Mouse (Mus musculus) CH12.LX (cell line): ENCODE results near the gene Macf1. TPM values are rescaled to one million over a fixed set of nuclear protein-coding genes. Genes with fewer than 3 reads are reported as not detected.

ENCODE experiments used
- DNase-seq: peaks from one replicate; pipeline ENCODE4 v3.0.0-alpha.2; 2013; ENCODE audit errors: extremely low read depth
- H3K27ac ChIP-seq: 2 replicates; pipeline ENCODE4 v1.5.1; 2012; ENCODE audit warnings: low read depth, mild to moderate bottlenecking, control low read depth, moderate library complexity; ENCODE audit not compliant: insufficient read depth
- H3K27me3 ChIP-seq: replicated peaks from 2 replicates; pipeline ENCODE3; 2012; ENCODE audit warnings: inconsistent platforms
- H3K36me3 ChIP-seq, 2 experiments: replicated peaks in 1 of 2; 2 replicates each; pipeline versions ENCODE3 to v1.6.1; 2012; ENCODE audit warnings: inconsistent platforms in 1 of 2, low read length in 1 of 2, mild to moderate bottlenecking in 1 of 2, mixed read lengths in 1 of 2, moderate library complexity in 1 of 2; ENCODE audit not compliant: control insufficient read depth in 1 of 2, insufficient read depth in 1 of 2
- H3K4me1 ChIP-seq, 2 experiments: 2 replicates each; pipeline ENCODE4 v1.6.1; 2012; ENCODE audit warnings: inconsistent platforms in 1 of 2, moderate library complexity in 1 of 2; ENCODE audit not compliant: insufficient read depth in 2 of 2, control insufficient read depth in 1 of 2
- H3K4me2 ChIP-seq: 2 replicates; pipeline ENCODE4 v1.6.1; 2012; ENCODE audit warnings: low read depth, mild to moderate bottlenecking, control low read depth; ENCODE audit not compliant: poor library complexity, insufficient read depth, severe bottlenecking
- H3K4me3 ChIP-seq, 3 experiments: fragments of 150-350 bp in 1 of 3; sonication (generic) in 1 of 3; replicated peaks in 1 of 3; 2 replicates each; pipeline versions ENCODE3 to v1.5.1; 2011 to 2012; ENCODE audit warnings: low read depth in 2 of 3, low read length in 2 of 3, mild to moderate bottlenecking in 2 of 3, moderate library complexity in 2 of 3, control low read depth in 1 of 3, improper control_type of control experiment in 1 of 3, inconsistent platforms in 1 of 3, mixed read lengths in 1 of 3; ENCODE audit not compliant: poor library complexity in 1 of 3
- H3K79me2 ChIP-seq: replicated peaks from 2 replicates; pipeline ENCODE4 v1.6.1; 2012; ENCODE audit warnings: mild to moderate bottlenecking, moderate library complexity; ENCODE audit not compliant: control insufficient read depth, poor library complexity, insufficient read depth, severe bottlenecking; ENCODE audit errors: extremely low read depth
- H3K9ac ChIP-seq: 2 replicates; pipeline ENCODE4 v1.6.1; 2012; ENCODE audit warnings: low read depth, mild to moderate bottlenecking, control low read depth, moderate library complexity; ENCODE audit not compliant: insufficient read depth
- H3K9me3 ChIP-seq: replicated peaks from 2 replicates; pipeline ENCODE3; 2012; ENCODE audit warnings: low read length, inconsistent platforms, mixed read lengths
- BHLHE40 ChIP-seq: IDR thresholded peaks from 2 replicates; pipeline ENCODE4 v1.6.1; 2011; ENCODE audit warnings: mild to moderate bottlenecking, low read depth, low read length, improper control_type of control experiment
- CHD1 ChIP-seq: IDR thresholded peaks from 2 replicates; pipeline ENCODE4 v1.6.1; 2012; ENCODE audit warnings: low read depth, low read length, improper control_type of control experiment, inconsistent platforms
- CHD2 ChIP-seq: IDR thresholded peaks from 2 replicates; pipeline ENCODE4 v1.6.1; 2011; ENCODE audit warnings: low read length, improper control_type of control experiment
- CTCF ChIP-seq, 2 experiments: IDR thresholded peaks in 1 of 2; conservative IDR thresholded peaks in 1 of 2; 2 replicates each; pipeline ENCODE4 v1.5.1; 2011 to 2012; ENCODE audit warnings: low read depth in 2 of 2, low read length in 2 of 2, improper control_type of control experiment in 1 of 2, inconsistent platforms in 1 of 2, mild to moderate bottlenecking in 1 of 2, moderate library complexity in 1 of 2
- E2F4 ChIP-seq: IDR thresholded peaks from 2 replicates; pipeline ENCODE4 v1.6.1; 2011; ENCODE audit warnings: low read depth, low read length, improper control_type of control experiment; ENCODE audit not compliant: insufficient replicate concordance
- ELF1 ChIP-seq: IDR thresholded peaks from 2 replicates; pipeline ENCODE4 v1.6.1; 2014; ENCODE audit warnings: low read depth, mild to moderate bottlenecking, inconsistent platforms, low read length, improper control_type of control experiment
- EP300 ChIP-seq: IDR thresholded peaks from 2 replicates; pipeline ENCODE4 v1.6.1; 2011; ENCODE audit warnings: low read length, improper control_type of control experiment
- ETS1 ChIP-seq: conservative IDR thresholded peaks from 2 replicates; pipeline ENCODE4 v1.6.1; 2012; ENCODE audit warnings: low read depth, mild to moderate bottlenecking, inconsistent platforms, low read length, improper control_type of control experiment, moderate library complexity
- HCFC1 ChIP-seq: IDR thresholded peaks from 2 replicates; pipeline ENCODE4 v1.6.1; 2012; ENCODE audit warnings: low read depth, mild to moderate bottlenecking, inconsistent platforms, low read length, improper control_type of control experiment
- IRF4 ChIP-seq: IDR thresholded peaks from 2 replicates; pipeline ENCODE4 v1.6.1; 2014; ENCODE audit warnings: low read depth, mild to moderate bottlenecking, inconsistent platforms, low read length, improper control_type of control experiment
- JUN ChIP-seq: IDR thresholded peaks from 2 replicates; pipeline ENCODE4 v1.6.1; 2011; ENCODE audit warnings: low read depth, mild to moderate bottlenecking, low read length, improper control_type of control experiment, moderate library complexity; ENCODE audit not compliant: insufficient read depth
- JUND ChIP-seq: conservative IDR thresholded peaks from 2 replicates; pipeline ENCODE4 v1.6.1; 2011; ENCODE audit warnings: low read depth, low read length, improper control_type of control experiment
- KAT2A ChIP-seq: IDR thresholded peaks from 2 replicates; pipeline ENCODE4 v1.6.1; 2012; ENCODE audit warnings: low read length, improper control_type of control experiment, inconsistent platforms; ENCODE audit not compliant: insufficient replicate concordance
- MAFK ChIP-seq: IDR thresholded peaks from 2 replicates; pipeline ENCODE4 v1.6.1; 2011; ENCODE audit warnings: low read length, improper control_type of control experiment; ENCODE audit not compliant: insufficient replicate concordance
- MAX ChIP-seq: IDR thresholded peaks from 2 replicates; pipeline ENCODE4 v1.6.1; 2011; ENCODE audit warnings: low read length, improper control_type of control experiment
- MAZ ChIP-seq: IDR thresholded peaks from 2 replicates; pipeline ENCODE4 v1.6.1; 2012; ENCODE audit warnings: low read depth, mild to moderate bottlenecking, inconsistent platforms, low read length, improper control_type of control experiment, moderate library complexity
- MEF2A ChIP-seq: IDR thresholded peaks from 2 replicates; pipeline ENCODE4 v1.6.1; 2014; ENCODE audit warnings: low read depth, mild to moderate bottlenecking, inconsistent platforms, low read length, improper control_type of control experiment, borderline replicate concordance
- MXI1 ChIP-seq: IDR thresholded peaks from 2 replicates; pipeline ENCODE4 v1.6.1; 2011; ENCODE audit warnings: mild to moderate bottlenecking, low read depth, low read length, improper control_type of control experiment
- MYC ChIP-seq: IDR thresholded peaks from 2 replicates; pipeline ENCODE4 v1.6.1; 2011; ENCODE audit warnings: low read depth, mild to moderate bottlenecking, improper control_type of control experiment, low read length
- NELFE ChIP-seq: IDR thresholded peaks from 2 replicates; pipeline ENCODE4 v1.6.1; 2011; ENCODE audit warnings: low read depth, low read length, improper control_type of control experiment
- NRF1 ChIP-seq: IDR thresholded peaks from 2 replicates; pipeline ENCODE4 v1.6.1; 2014; ENCODE audit warnings: low read depth, mild to moderate bottlenecking, inconsistent platforms, low read length, improper control_type of control experiment, moderate library complexity
- PAX5 ChIP-seq: IDR thresholded peaks from 2 replicates; pipeline ENCODE4 v1.6.1; 2012; ENCODE audit warnings: low read length, inconsistent platforms, mixed read lengths
- POLR2A ChIP-seq: IDR thresholded peaks from 2 replicates; pipeline ENCODE4 v1.6.1; 2011; ENCODE audit warnings: low read depth, mild to moderate bottlenecking, improper control_type of control experiment, low read length
- POLR2AphosphoS2 ChIP-seq: IDR thresholded peaks from 2 replicates; pipeline ENCODE4 v1.6.1; 2011; ENCODE audit warnings: low read depth, low read length, improper control_type of control experiment
- RAD21 ChIP-seq: IDR thresholded peaks from 2 replicates; pipeline ENCODE4 v1.6.1; 2011; ENCODE audit warnings: low read depth, mild to moderate bottlenecking, low read length, improper control_type of control experiment, moderate library complexity
- RCOR1 ChIP-seq: conservative IDR thresholded peaks from 2 replicates; pipeline ENCODE4 v1.6.1; 2012; ENCODE audit warnings: low read depth, mild to moderate bottlenecking, inconsistent platforms, low read length, improper control_type of control experiment
- SIN3A ChIP-seq: IDR thresholded peaks from 2 replicates; pipeline ENCODE4 v1.6.1; 2012; ENCODE audit warnings: low read length, improper control_type of control experiment, inconsistent platforms
- SMC3 ChIP-seq: IDR thresholded peaks from 2 replicates; pipeline ENCODE4 v1.6.1; 2011; ENCODE audit warnings: low read depth, low read length, improper control_type of control experiment
- TBP ChIP-seq: conservative IDR thresholded peaks from 2 replicates; pipeline ENCODE4 v1.6.1; 2011; ENCODE audit warnings: low read depth, low read length, improper control_type of control experiment
- TCF12 ChIP-seq: IDR thresholded peaks from 2 replicates; pipeline ENCODE4 v1.6.1; 2014; ENCODE audit warnings: low read depth, mild to moderate bottlenecking, inconsistent platforms, low read length, improper control_type of control experiment
- UBTF ChIP-seq: IDR thresholded peaks from 2 replicates; pipeline ENCODE4 v1.6.1; 2012; ENCODE audit warnings: low read depth, mild to moderate bottlenecking, inconsistent platforms, low read length, improper control_type of control experiment, moderate library complexity
- USF1 ChIP-seq: IDR thresholded peaks from 2 replicates; pipeline ENCODE4 v1.6.1; 2014; ENCODE audit warnings: low read depth, mild to moderate bottlenecking, inconsistent platforms, low read length, improper control_type of control experiment
- USF2 ChIP-seq: conservative IDR thresholded peaks from 2 replicates; pipeline ENCODE4 v1.6.1; 2011; ENCODE audit warnings: low read depth, low read length, improper control_type of control experiment
- ZC3H11A ChIP-seq: IDR thresholded peaks from 2 replicates; pipeline ENCODE4 v1.6.1; 2012; ENCODE audit warnings: low read depth, mild to moderate bottlenecking, inconsistent platforms, low read length, improper control_type of control experiment
- ZKSCAN1 ChIP-seq: IDR thresholded peaks from 2 replicates; pipeline ENCODE4 v1.6.1; 2012; ENCODE audit warnings: low read depth, inconsistent platforms, low read length, improper control_type of control experiment, borderline replicate concordance
- ZMIZ1 ChIP-seq: IDR thresholded peaks from 2 replicates; pipeline ENCODE4 v1.6.1; 2012; ENCODE audit warnings: low read depth, mild to moderate bottlenecking, inconsistent platforms, low read length, improper control_type of control experiment
- ZNF384 ChIP-seq: IDR thresholded peaks from 2 replicates; pipeline ENCODE4 v1.6.1; 2012; ENCODE audit warnings: low read depth, low read length, improper control_type of control experiment, inconsistent platforms
- dilution Hi-C: fragments of 300-500 bp; cut with MboI; formaldehyde crosslinking; loops from 2 replicates; pipeline ENCODE4 v1.14.3; 2020; ENCODE audit warnings: low sequenced_read_pairs; ENCODE audit not compliant: extremely low pct_unique_long_range_greater_than_20kb, extremely low pct_ligation_motif_present
- in situ Hi-C: fragments of 300-500 bp; cut with MboI; formaldehyde crosslinking; loops from 3 replicates; pipeline ENCODE4 v1.14.3; 2019; ENCODE audit warnings: low sequenced_read_pairs, low pct_ligation_motif_present, low pct_unique_long_range_greater_than_20kb, mixed read lengths
- polyA plus RNA-seq: library from polyadenylated mRNA; unstranded; fragments of >175 nt; gene quantifications from 2 replicates; pipeline ENCODE4 v1.2.1, GENCODE M21; 2012; ENCODE audit warnings: low read depth; ENCODE audit not compliant: insufficient read length
- total RNA-seq, 2 experiments: library from RNA; depleted of rRNA; stranded (reverse); fragments of 300-350 nt in 1 of 2; fragments of >200 nt in 1 of 2; gene quantifications; 2 replicates each; pipeline ENCODE4 v1.2.3; 2012 to 2014

The Macf1 gene
- total and polyA plus RNA-seq, 3 experiments: 63.3 to 93.3 (median 77.8) TPM

DNA sequence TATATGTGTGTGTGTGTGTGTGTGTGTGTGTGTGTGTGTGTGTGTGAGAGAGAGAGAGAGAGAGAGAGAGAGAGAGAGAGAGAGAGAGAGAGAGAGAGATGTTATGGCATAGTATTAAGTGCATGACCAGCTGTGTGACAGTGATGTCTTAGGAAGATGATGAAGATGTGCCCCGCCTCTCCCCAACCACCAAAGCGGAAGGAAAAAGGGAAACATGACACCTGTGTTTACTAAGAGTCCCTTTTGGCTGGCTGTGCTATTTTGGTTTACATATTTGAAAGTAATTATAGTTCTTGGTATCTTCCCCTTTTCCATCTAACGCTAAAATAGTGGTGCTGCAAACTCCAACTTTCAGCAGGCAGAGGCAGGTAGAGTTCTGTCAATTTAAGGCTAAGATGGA, 291.2 kb downstream of the Macf1 start:
- peaks cover 12 to 59% of the 10 kb centered on the region in 2 experiments for H3K4me1 ChIP-seq
- no peaks in the 10 kb centered on the region for H3K9me3 ChIP-seq
- DNase-seq: peak; percentile 82
- no peak overlapping the region for H3K4me3 ChIP-seq
- peak overlapping the region; percentile 48; the same call in 1 of the 2 replicates for H3K27ac ChIP-seq
- no peaks in the 10 kb centered on the region for H3K27me3 ChIP-seq
- H3K36me3 ChIP-seq: peaks cover 33 to 79% of the 10 kb centered on the region in 2 experiments
- in situ Hi-C loops: no loop called here
- dilution Hi-C loops: no loop called here
- TF ChIP-seq RCOR1: no peak
- no peak for TF ChIP-seq ZMIZ1
- TF ChIP-seq MAX: no peak
- no peak for TF ChIP-seq MAFK
- TF ChIP-seq ELF1: peak; percentile 50; the same call in 1 of the 2 replicates
- no peak for TF ChIP-seq USF1
- TF ChIP-seq CHD1: no peak
- TF ChIP-seq CTCF (conservative IDR thresholded peaks at IDR 0.05 in 1 of 2, IDR thresholded peaks at IDR 0.05 in 1 of 2; ENCODE audit: low read depth in 2 of 2, low read length in 2 of 2): no peak
- no peak for TF ChIP-seq POLR2A
- TF ChIP-seq HCFC1: no peak
- TF ChIP-seq USF2: no peak
- no peak for TF ChIP-seq POLR2AphosphoS2
- no peak for TF ChIP-seq NRF1
- no peak for TF ChIP-seq ZC3H11A
- TF ChIP-seq TCF12: no peak
- TF ChIP-seq JUND: no peak
- TF ChIP-seq UBTF: no peak
- TF ChIP-seq MYC: no peak
- TF ChIP-seq NELFE: no peak
- TF ChIP-seq KAT2A: no peak
- TF ChIP-seq TBP: no peak
- no peak for TF ChIP-seq JUN
- no peak for TF ChIP-seq MAZ
- no peak for TF ChIP-seq ZKSCAN1
- no peak for TF ChIP-seq MXI1
- TF ChIP-seq PAX5: no peak
- peak; percentile 92 for TF ChIP-seq MEF2A
- TF ChIP-seq ZNF384: no peak
- TF ChIP-seq RAD21: no peak
- peak; percentile 68 for TF ChIP-seq EP300
- TF ChIP-seq ETS1: peak; percentile 58
- peak; percentile 46; the same call in 1 of the 2 replicates for TF ChIP-seq IRF4
- TF ChIP-seq CHD2: no peak
- no peak for TF ChIP-seq E2F4
- peak; percentile 14; the same call in 1 of the 2 replicates for TF ChIP-seq BHLHE40
- TF ChIP-seq SMC3: no peak
- 0 out of 2 replicates have a peak, but pooled peaks have one; percentile 56 for TF ChIP-seq SIN3A
- peak overlapping the region; percentile 50 for H3K4me2 ChIP-seq
- H3K79me2 ChIP-seq: no peaks in the 10 kb centered on the region
- H3K9ac ChIP-seq: no peak overlapping the region
